Mouse (Mus musculus) megakaryocyte, embryonic 14.5 days (primary cell): ENCODE measurements at regions not wholly inside any gene's neighbourhood (a gene's known extent, or its start where the extent isn't known, plus 50 kb on each side); places are given as distances from the start of the nearest gene placed in this dataset.

ENCODE experiments used
- FLI1 ChIP-seq: IDR thresholded peaks from 2 replicates; pipeline ENCODE4 v1.6.1; 2012; ENCODE audit warnings: low read length, inconsistent platforms, mixed read lengths
- GATA1 ChIP-seq: IDR thresholded peaks from 3 replicates; pipeline ENCODE4 v1.6.1; 2012; ENCODE audit warnings: mixed read lengths, low read length, inconsistent platforms, borderline replicate concordance

DNA sequence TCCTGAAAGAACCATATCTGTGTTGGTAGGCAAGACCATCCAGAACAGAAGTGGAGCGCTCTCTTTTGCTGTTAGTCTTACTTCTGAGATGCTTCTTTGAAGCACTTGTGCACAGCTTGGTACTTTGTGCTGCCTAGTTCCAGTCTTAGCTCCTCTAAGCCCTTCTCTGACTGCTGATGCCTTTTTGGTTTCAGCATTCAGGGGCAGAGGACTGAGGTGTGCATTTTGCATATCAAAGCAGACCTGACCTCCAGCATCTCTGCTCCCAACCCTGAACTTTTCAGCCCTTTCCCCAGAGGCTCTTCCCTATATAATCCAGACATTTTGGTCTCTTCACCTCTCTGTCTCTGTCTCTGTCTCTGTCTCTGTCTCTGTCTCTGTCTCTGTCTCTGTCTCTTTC lies 57.4 kb downstream of the Dmrt2 start:
- TF ChIP-seq GATA1 = no peak
- TF ChIP-seq FLI1 = no peak
